Mouse (Mus musculus): Measurements from ENCODE around the gene Dpagt1.

- no peak for TF ChIP-seq FLI1 (IDR thresholded peaks at IDR 0.05; ENCODE audit: low read length)
- TF ChIP-seq GATA1 (IDR thresholded peaks at IDR 0.05; ENCODE audit: borderline replicate concordance, low read length): no peak
Measured at GRCm38 (mm10) chr9:44287401-44288075, 38.3 kb upstream of the Dpagt1 start.
